Mouse (Mus musculus): ENCODE measurements around the gene Layn. TPM values are rescaled to one million over a fixed set of nuclear protein-coding genes. Genes with fewer than 3 reads are reported as not detected.

Layn gene
- polyA plus RNA-seq (2014; fragmentation: Illumina TruSeq; extraction: RNeasy Lipid Tissue Mini Kit (QIAGEN cat#74804)) = 20.5 TPM

DNA sequence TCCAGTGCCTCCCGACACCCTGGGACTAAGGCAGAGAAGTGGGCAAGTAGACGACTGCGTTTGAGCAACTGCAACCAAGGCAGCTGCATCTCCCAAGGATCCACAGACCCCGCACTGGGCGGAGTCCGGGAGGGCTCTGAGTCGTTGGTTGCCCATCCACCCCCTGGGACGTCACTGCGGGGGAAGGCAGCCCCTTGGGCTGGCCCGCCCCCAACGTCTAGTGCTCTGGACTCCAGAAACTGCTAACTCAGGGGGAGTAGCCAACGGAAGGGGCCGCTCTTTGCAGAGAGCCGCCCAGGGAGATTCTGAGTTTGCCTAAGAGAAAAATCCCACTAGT, at the start of gene Layn:
Gene Layn, minus strand, starts transcription at position 116 of the 337 bp plus-strand sequence.

GRCm38 (mm10) chr9:51101756-51102425, 25.0 kb upstream of the Layn start, which contains the start of gene 4833427G06Rik:
TSS of gene 4833427G06Rik (minus strand) at chr9:51102078.

GRCm38 (mm10) chr9:51060601-51061000, 16.3 kb downstream of the Layn start, which contains the start of gene Btg4:
TSS of gene Btg4 (plus strand) at chr9:51060901.

DNA sequence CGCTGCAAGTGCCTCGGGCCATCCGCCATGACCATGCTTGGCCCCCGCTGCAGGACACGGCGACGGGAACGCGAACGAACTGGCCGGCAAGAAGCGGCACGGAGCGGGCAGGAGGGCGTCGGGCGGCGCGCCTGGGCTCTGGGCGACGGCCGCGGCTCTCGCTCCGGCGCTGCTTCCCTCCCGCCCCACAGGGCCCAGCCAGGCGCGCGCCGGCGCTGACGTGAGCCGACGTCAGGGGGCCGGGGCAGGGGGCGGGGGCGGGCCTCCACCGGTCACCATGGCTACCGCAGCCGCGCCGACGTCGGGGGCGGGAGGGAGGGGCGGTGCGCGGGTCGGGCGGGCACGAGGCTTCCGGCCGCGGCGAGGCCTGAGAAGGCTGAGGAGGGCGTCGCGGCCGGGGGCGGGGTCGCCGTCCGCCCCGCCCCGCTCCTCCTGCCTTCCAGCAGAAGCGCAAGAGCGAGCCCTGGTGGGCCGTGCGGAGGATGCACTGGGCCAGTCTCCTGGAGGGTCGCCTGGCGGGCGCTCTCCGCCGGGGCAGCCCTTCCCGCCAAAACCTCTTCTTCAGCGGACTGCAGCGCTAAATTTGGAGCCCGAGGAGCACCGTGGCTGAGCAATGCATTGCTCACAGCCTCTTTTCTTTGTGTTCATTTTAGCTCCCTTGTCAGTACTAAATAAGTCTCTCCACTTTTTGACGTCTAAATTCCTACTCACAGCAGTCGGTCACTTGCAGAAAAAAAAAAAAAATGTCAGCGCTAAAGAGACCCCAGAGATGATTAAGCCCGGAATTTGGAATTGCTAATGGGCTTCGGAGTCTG, 67.8 kb downstream of the Layn start, which contains the start of gene Sik2:
Gene Sik2, minus strand, starts transcription at position 233 of the 815 bp plus-strand sequence.

Other genes with a start within 250 kb of the Layn start
- gene Ppp2r1b, start 231.8 kb downstream of the Layn start, polyA plus RNA-seq (2014; fragmentation: Illumina TruSeq; extraction: RNeasy Lipid Tissue Mini Kit (QIAGEN cat#74804)) = 32.0 TPM
- 29.1 TPM for gene Sik2, start 68.0 kb downstream of the Layn start, polyA plus RNA-seq (2014; fragmentation: Illumina TruSeq; extraction: RNeasy Lipid Tissue Mini Kit (QIAGEN cat#74804))
- gene Btg4, start 16.2 kb downstream of the Layn start, polyA plus RNA-seq (2014; fragmentation: Illumina TruSeq; extraction: RNeasy Lipid Tissue Mini Kit (QIAGEN cat#74804)) = 36.3 TPM
- 10.3 TPM for gene 4833427G06Rik, start 25.0 kb upstream of the Layn start, polyA plus RNA-seq (2014; fragmentation: Illumina TruSeq; extraction: RNeasy Lipid Tissue Mini Kit (QIAGEN cat#74804))
- not detected for gene Gm32742, start 88.4 kb upstream of the Layn start, polyA plus RNA-seq (2014; fragmentation: Illumina TruSeq; extraction: RNeasy Lipid Tissue Mini Kit (QIAGEN cat#74804))
- 1.2 TPM for gene Pou2af1, start 136.6 kb upstream of the Layn start, polyA plus RNA-seq (2014; fragmentation: Illumina TruSeq; extraction: RNeasy Lipid Tissue Mini Kit (QIAGEN cat#74804))
- gene Colca2, start 201.5 kb upstream of the Layn start, polyA plus RNA-seq (2014; fragmentation: Illumina TruSeq; extraction: RNeasy Lipid Tissue Mini Kit (QIAGEN cat#74804)) = 3.2 TPM